15 mouse cellular contexts compared by ENCODE assay signal in genomic region chr7:102370526-102370925, GRCm38 (mm10).
"Had no signal": no experiment of that assay in that cellular context is flagged by ENCODE, and none has a peak within 500 bp of the region (broad histone marks: within the 10 kb centered on the region; RNA-seq: fewer than 3 reads in every experiment).

No protein-coding gene starts in this region.

- H3K4me1 ChIP-seq: limb, embryonic 12.5 days; midbrain, embryonic 10.5 days; neural tube, embryonic 15.5 days had no signal

- H3K9me3 ChIP-seq: limb, embryonic 12.5 days; liver, embryonic 15.5 days; midbrain, embryonic 10.5 days; neural tube, embryonic 15.5 days had no signal

- H3K27ac ChIP-seq: layer of hippocampus, adult 2 months; limb, embryonic 12.5 days; liver, embryonic 15.5 days; midbrain, embryonic 10.5 days; neural tube, embryonic 15.5 days; stomach, postnatal 0 days had no signal

- H3K36me3 ChIP-seq: limb, embryonic 12.5 days; liver, embryonic 15.5 days; midbrain, embryonic 10.5 days; neural tube, embryonic 15.5 days had no signal

- H3K9ac ChIP-seq: limb, embryonic 12.5 days; liver, embryonic 15.5 days; neural tube, embryonic 15.5 days had no signal

- H3K4me3 ChIP-seq: layer of hippocampus, adult 2 months; limb, embryonic 12.5 days; liver, embryonic 15.5 days; midbrain, embryonic 10.5 days; myocyte; neural tube, embryonic 15.5 days had no signal

- H3K4me2 ChIP-seq: limb, embryonic 12.5 days; liver, embryonic 15.5 days; neural tube, embryonic 15.5 days had no signal

- DNase-seq: kidney, postnatal 4 days; liver; lung, adult 2 months; lung, postnatal 10 days; lung, postnatal 4 days; midbrain, embryonic 14.5 days; right cerebral cortex, adult 18-20 months; thymus, postnatal 4 days had no signal

- H3K27me3 ChIP-seq: limb, embryonic 12.5 days; liver, embryonic 15.5 days; neural tube, embryonic 15.5 days had no signal
